Mouse (Mus musculus) gastrocnemius, adult 8-10 months (tissue): ENCODE data around the gene Foxo1. TPM values are rescaled to one million over a fixed set of nuclear protein-coding genes. Genes with fewer than 3 reads are reported as not detected.

Experiments used
- DNase-seq, 2 experiments: peaks; one replicate each; pipeline ENCODE4 v3.0.0; 2022; ENCODE audit warnings: low spot score in 2 of 2
- total RNA-seq, 4 experiments: library from RNA; stranded (reverse); gene quantifications; 2 replicates each; pipeline ENCODE4 v1.2.4; 2022

Gene Foxo1
- total RNA-seq, 4 experiments from 2014 or later: 10.1 to 36.4 (median 14.5) TPM

GRCm38 (mm10) chr3:52357265-52357953 is 89.3 kb downstream of the Foxo1 start:
- DNase-seq: no peak

- no peak for DNase-seq
Measured at GRCm38 (mm10) chr3:52364576-52364975, 96.4 kb downstream of the Foxo1 start.

DNA sequence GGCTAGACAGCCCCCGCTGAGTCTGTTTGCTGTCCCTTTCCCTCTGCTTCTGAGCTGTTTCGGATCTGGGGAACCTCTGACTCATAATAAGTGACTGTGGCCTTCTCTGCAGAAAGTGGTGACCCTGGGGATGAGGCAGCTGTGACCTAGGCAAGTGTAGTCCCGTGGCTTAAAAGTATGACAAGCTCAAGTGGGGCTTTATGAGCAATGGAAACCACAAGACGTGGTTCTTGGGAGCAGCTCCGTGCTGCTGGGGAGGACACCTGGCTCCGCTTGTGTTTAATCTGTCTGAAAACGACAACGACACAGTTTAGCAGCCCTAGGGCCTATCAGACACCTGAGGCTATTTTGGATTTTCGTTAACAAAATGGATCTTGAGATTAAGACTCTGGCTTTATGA is 101.1 kb downstream of the Foxo1 start:
- no peak for DNase-seq

DNA sequence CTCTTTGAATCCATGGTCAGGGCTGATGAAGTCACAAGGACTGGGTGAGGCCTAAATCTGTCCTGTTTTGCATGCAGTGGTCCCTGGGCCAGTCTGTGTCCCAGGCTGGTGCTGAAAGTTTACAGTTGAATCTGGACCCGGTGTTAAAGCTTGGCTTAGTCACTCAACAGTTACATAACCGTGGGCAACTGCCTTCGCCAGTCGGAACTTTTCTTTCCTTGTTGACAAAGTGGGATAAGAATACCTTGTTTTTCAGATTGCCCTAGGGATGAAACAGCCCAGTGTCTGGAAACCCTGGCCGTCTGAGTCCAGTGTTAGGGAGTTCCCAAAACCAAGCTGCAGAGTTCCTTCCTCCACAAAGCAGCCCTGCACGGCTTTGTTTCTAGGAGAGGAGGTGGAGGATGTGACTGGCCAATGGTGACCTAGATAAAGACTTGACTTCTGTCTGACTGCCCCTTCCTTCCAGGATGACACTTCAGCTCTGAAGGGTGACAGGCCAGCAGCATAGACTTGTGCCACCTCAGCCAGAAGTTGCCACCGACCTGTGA is 101.8 kb downstream of the Foxo1 start:
- DNase-seq: no peak

GRCm38 (mm10) chr3:52376974-52377373 is 108.8 kb downstream of the Foxo1 start:
- no peak for DNase-seq

- no peak for DNase-seq
Measured at GRCm38 (mm10) chr3:52383351-52383750, 115.2 kb downstream of the Foxo1 start.

- DNase-seq: no peak
Measured at GRCm38 (mm10) chr3:52386343-52386742, 118.2 kb downstream of the Foxo1 start.

DNA sequence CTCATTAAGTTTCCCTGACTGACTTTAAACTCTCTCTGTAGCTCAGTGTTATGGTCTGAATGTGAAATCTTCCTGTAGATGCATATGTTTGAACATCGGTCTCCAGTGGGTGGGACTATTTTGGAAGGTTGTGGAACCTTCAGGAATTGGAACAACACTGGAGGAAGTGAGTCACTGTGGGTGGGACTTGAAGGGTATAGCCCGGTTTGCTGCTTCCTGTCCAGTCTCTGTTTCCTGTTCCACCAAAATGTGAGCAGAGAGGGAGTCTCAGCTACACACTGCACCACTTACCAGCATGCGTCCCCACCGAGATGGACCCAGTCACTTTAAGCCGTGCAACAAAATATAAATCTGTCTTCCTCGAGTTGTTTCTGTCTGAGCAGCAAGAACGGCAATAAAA is 122.2 kb downstream of the Foxo1 start:
- DNase-seq: no peak

DNA sequence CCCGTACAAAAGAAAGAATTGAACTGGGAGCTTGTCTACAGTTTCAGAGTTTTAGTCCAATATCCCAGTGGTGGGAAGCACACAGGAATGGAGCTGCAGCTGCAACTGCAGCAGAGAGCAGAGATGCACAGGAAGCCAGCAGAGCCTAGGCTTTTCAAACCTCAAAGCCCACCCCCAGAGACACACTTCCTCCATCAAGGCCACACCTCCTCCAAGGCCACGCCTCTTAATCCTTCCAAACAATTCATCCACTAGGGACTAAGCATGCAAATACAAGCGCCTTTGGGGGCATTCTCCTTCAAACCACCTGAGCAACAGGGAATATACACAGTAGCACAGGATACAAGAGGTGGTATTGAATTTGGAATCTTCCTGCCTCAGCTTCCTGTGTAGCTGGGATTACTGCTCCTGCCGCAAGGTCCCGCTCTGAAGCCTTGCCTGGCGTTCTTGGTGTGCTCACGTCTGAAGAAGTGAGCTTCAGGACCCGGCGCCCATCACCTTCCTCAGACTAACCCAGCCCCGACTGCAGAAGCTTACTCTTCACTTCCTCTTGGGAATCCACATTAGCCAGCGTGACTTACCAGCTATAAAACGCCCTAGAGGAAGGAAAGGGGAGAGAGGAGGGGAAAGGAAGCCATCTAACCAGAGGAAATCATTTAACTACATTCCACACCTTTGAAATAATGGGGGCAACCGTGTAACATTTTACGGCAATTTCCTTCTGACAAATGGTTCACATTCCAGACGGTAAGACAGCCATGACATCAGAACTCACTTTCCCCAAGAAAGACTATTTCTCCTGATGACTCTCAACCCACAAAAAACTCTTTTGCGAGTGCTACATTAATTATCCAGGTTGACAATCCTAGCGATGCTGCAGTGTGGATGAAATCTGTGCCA is 122.9 kb downstream of the Foxo1 start:
- DNase-seq: no peak

GRCm38 (mm10) chr3:52391897-52392296 is 123.8 kb downstream of the Foxo1 start:
- no peak for DNase-seq

GRCm38 (mm10) chr3:52392521-52392920 is 124.4 kb downstream of the Foxo1 start:
- DNase-seq: no peak

GRCm38 (mm10) chr3:52393171-52393570 is 125.0 kb downstream of the Foxo1 start:
- DNase-seq: no peak

DNA sequence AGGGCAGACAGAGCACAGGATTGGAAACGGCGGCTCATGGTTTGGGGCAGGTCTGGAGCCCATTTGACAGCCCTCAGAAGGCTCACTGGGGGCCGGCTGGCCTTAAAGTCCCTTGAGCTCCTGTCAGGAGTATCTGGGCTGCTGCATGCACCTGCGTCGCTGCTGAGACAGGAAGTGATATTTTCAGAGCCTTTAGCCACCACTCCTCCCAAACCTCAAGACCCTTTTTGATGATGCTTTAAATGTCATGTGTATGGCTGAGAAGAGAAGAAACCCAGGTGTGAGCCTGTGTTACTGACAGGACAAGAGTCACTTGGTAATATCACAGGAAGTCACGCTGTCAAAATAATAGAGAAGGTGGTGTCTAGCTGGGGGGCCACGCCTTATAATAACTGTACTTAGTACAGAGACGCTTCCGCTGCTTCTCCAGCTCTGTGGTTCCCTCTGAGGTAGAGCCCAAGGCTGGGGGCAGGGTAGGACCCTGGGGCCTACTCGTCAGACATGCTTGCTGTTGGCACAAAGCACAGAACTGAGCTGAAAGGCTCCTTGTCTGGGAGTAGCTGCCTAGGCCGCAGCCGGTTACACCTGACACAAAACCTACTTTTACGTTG is 128.1 kb downstream of the Foxo1 start:
- no peak for DNase-seq

- no peak for DNase-seq
Measured at GRCm38 (mm10) chr3:52396951-52397615, 128.9 kb downstream of the Foxo1 start.

DNA sequence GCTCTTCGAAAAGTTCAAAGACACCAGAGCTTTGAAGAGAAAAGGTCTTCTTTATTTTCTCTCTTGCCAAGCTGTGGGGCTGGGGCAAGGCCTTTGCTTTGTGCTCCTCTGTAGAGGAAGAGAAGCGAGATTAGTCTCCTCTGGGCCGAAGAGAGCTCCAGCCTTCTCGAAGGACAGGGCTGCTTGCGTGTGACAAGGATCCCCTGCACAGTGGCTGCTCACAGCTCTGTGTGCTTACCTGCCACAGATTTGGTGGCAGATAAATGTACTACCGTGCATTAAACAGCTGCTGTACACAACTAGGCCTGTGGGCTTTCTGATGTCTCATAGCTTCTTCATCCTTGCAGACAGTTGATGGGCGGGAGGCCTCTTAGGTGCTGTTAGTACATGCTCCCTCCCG is 129.8 kb downstream of the Foxo1 start:
- DNase-seq: no peak

DNA sequence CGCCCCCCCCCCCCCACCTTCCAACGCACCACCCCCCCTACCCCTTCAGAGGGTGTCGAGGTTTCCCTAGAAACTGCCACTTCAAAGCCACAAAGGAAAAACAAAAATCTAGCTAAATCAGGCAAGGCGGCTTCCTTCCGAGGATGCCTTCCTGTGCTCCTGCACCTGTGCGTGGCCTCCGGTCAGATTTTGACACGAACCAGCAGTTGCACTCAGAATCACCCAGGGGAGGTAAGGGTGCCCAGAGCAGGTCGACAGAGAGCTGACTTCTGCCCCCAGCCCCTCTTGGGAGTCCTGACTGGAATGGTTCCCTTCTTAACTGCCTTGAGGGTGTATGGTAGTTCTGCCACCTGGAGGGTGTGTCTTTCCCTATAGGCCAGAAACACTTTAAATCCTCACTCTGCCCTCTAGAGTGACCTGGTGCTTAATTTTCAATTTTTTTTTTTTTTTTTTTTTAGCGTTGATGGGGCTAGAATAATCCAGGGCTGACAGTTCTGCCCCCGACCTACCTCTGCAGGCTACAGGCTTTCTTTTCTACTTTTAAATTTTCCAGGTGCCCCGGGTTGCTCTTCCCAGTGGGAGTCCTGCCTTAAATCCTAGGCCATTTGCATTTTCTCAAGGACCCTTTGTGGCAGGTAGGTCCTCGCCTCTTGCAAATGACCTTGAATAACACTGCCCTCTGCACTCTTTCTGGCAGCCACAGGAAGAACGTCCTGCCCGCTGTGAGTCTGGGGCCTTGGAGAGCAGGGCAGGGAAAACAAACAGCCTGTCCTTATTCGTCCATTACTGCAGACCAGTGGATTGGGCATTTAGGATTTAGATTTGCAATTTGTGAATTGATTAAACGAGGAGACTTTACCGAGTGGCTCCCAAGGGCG is 132.4 kb downstream of the Foxo1 start:
- no peak for DNase-seq

GRCm38 (mm10) chr3:52401162-52401928 is 133.2 kb downstream of the Foxo1 start:
- peak; percentile 26 to 37 for DNase-seq
